Mouse (Mus musculus): ENCODE measurements at regions not wholly inside any gene's neighbourhood (a gene's known extent, or its start where the extent isn't known, plus 50 kb on each side); places are given as distances from the start of the nearest gene placed in this dataset.

- DNase-seq, result no peak
Observed at GRCm38 (mm10) chr9:67610696-67611095, 51.2 kb upstream of the Tln2 start.

DNA sequence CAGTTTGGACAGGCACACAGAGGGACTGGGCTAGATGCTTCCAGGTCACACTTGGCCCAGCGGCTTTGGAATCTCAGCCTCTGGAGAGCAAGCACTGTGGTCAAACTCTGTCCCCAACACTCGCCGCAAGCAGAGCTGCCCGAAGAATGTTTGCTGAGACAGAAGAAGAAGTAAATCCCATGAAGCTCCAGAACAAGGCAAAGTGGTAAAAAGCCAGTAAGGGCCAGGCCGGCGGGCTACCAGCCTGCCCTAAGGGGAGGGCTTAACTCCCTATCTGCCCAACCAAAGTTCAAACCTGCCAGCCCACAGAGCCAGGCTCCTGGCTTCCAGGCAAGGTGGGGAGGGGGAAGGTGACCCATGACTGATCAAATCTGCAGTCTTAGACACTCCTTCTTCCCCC, 52.2 kb upstream of the Tln2 start:
- DNase-seq, result no peak

DNA sequence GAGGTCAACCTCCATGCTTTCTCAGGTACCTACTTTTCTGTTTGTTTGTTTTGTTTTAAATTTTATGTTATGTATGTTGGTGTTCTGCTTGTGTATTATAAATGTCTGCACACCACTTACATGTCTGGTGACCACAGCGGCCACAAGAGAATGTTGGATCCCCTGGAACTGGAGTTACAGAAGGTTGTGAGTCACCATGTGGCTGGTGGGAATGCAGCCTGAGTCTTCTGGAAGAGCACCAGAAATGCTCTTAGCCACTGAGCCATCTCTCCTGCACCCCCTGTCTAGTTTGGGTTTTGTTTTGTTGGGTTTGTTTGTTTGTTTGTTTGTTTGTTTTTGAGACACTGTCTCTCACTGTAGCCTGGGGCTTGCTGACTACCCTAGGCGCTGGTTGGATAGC, 52.6 kb upstream of the Tln2 start:
- no peak for DNase-seq

GRCm38 (mm10) chr9:67614068-67614727, 54.7 kb upstream of the Tln2 start:
- DNase-seq, result no peak

GRCm38 (mm10) chr9:67616207-67616606, 56.7 kb upstream of the Tln2 start:
- DNase-seq, result no peak

DNA sequence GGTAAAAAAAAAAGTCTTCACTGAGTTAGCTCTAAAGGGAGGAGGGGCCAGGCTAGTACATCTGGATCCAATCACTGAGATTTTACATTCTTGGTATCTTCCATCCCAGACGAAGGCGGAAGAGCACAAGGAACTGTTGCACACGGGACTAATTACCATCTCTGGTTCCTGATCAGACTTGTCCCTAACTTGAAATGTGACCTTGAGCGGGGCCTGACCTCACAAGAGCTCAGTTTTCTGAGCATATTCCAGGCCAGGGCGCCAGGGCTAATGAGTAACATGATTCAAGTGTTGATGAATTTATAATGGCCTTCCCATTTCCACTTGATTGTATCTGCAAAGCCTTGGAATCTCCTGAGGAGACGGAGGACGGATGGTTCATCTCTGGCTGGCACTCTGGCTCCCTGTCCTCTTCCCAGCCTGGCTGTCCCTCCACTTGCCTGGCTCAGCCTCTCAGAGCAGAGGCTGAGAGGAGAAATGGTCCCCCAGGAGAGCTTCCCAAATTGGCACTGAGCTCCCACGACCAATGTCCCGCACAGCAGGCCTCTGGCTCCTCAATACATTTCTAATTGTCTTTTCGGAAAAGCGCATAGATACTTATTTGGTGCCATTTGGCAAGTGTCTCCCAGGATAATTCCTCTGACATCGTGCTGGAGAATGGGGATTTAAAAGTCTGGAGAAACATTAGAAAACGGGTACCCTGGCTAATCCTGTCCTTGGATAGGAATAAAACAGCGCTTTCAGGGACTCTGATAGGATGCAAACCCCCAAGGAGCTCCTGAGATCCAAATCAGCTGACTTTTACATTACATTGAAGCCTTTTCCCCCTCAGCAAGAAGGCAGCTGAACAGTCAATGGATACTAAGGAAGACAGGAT, 58.1 kb upstream of the Tln2 start:
- DNase-seq, result peak; percentile 6

GRCm38 (mm10) chr9:67620945-67621344, 61.4 kb upstream of the Tln2 start:
- DNase-seq, result no peak

GRCm38 (mm10) chr9:67627196-67627595, 67.7 kb upstream of the Tln2 start:
- no peak for DNase-seq

- no peak for DNase-seq
Observed at GRCm38 (mm10) chr9:67629624-67630023, 70.1 kb upstream of the Tln2 start.

DNA sequence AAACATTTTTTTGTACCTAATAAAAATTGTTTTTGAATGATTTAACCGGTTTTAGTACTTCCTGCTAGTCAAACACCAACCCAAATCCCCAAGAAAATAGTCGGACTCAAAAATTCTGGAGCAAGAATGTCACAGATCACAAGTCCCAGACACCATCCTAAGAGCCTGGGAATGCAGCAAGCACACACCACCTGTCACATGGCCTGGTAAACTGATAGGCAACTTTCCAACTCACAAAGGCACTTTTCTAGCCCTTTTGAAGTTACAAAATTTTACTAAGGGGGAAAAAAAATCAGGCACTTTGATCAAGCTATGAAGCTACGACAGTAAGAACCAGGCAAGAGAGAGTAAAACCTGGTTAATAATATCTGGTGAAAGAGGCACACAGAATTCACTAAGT, 70.7 kb upstream of the Tln2 start:
- no peak for DNase-seq

- DNase-seq, result no peak
Observed at GRCm38 (mm10) chr9:67631741-67632243, 72.3 kb upstream of the Tln2 start.

- peak; percentile 9 for DNase-seq
Observed at GRCm38 (mm10) chr9:67632521-67633025, 73.1 kb upstream of the Tln2 start.

DNA sequence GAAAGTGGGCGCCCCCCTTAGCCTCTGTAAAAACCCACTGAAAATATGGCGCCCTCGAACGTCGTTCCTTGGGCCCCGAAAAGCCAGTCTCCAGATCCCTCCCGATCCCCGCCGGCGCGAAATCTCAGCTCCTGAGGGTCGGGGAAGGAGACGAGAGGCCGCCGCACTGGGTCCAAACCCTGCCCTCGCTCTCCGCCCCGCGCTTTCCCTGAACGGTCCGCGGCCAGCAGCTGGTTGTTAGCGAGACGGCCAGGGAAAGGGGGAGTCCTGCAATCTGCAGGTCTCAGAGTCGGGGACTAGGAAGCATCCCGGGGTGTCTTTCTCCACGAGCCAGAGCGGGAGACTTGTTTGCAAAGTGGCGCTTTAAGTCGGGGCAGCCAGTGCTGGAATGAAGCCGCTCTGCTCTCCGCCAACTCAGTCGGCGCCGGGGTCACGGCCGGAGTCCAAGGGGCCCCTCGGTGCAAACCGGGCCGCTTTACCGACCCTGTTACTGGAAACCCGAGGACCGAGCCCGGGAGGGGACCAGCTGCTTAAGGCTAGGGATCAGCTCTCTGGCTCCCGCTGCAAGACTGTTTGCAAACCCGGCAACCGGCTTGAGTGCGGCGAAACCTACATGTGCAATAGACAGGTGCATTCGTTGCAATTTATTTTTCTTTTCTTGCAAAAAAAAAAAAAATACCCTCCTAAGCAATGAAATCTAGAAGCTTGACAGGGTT, 73.7 kb upstream of the Tln2 start:
- DNase-seq, result peak; percentile 34

GRCm38 (mm10) chr9:67633761-67634441, 74.4 kb upstream of the Tln2 start:
- DNase-seq, result peak; percentile 55

- no peak for DNase-seq
Observed at GRCm38 (mm10) chr9:67646820-67647219, 87.3 kb upstream of the Tln2 start.

- no peak for DNase-seq
Observed at GRCm38 (mm10) chr9:67664773-67665172, 94.5 kb upstream of the C2cd4b start.

DNA sequence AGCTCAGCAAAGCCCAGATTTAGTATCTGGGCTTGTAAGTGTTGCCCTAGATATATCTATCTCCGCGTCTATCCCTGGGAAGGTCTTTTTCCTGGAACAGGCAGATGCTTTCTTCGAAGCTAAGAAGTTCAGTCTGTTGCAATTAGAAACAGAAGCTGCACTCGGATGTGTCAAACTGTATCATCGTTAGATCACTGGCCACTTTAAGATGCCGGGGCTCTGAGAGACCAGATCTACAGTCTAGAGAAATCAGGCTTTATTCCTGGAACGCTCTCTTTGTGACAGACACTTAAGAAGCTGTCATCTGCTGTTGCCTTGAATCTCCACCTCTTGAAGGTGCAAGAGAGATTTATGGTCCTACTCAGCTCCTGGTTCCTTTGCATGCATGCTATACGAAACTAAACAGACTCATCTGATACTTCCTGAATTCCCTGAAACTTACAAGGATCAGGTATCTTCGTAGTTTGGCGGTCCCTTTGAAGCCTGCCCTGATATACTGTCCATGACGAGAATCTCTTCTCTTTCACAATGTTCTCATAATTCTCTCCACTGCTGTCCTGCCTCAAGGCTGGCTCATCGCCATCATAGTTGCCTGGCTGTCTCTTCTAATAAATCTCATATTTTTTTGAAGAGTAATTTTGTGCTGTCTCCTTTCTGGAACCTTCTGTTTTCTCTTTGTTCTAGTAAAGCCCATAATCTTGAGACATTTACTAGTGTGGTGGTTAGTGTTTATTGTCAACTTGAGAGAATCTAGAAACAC, 88.8 kb upstream of the C2cd4b start:
- DNase-seq, result no peak

DNA sequence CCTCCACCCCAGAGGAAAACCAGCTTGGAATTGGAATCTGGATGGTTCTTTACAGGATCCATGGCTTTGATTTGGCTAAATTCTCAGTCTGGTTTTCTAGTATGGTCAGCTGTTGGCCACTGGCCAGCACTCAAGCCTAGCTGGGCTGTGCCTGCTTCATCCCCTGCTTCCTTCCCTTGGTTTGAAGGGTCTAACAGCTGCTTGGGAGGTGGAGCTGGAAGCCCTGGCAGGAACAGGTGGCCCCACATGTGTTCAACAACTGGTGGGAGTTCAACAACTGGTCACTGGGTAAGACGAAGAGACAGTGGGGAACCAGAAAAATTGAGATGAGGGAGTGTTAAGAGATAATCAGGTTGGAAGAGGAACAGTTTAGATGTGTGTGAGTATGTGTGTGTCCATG, 82.3 kb upstream of the C2cd4b start:
- DNase-seq, result no peak

- DNase-seq, result peak; percentile 46
Observed at GRCm38 (mm10) chr9:67683367-67683766, 75.9 kb upstream of the C2cd4b start.

GRCm38 (mm10) chr9:67692396-67692795, 66.8 kb upstream of the C2cd4b start:
- DNase-seq, result no peak

GRCm38 (mm10) chr9:67693716-67694115, 65.5 kb upstream of the C2cd4b start:
- DNase-seq, result no peak

DNA sequence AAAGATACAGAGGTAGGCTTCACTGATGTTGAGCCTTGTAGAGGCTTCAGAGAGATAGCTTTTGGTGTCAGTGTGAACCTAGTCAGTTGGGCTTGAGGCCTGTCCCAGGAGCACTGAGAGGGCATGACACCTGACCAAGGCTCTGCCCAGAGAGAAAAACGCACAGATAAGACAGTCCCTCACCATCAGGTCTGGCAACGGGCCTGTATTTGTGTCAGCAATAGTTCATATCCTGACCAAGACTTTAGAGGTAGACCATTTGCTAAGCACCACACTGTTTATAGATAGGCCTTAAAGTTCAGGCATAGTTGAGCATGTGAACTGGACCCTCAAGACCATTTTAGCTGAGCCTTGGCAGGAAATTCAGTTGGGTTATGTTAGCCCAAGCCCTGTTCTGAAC, 60.4 kb upstream of the C2cd4b start:
- DNase-seq, result no peak
